26 mouse cellular contexts compared by ENCODE assay signal in genomic region chr14:46571841-46572240, GRCm38 (mm10).
A peak's percentile ranks its signal among the peaks of the same experiment; 100 is the strongest.
DNase-seq lines count a peak whose midpoint lies in the region; ATAC-seq lines count a peak whose summit lies in the region.
"Had no signal": no experiment of that assay in that cellular context is flagged by ENCODE, and none has a peak within 500 bp of the region (broad histone marks: within the 10 kb centered on the region; RNA-seq: fewer than 3 reads in every experiment).

No protein-coding gene starts in this region.

- H3K4me1 ChIP-seq in liver, embryonic 12.5 days, result peaks cover 67% of the 10 kb centered on the region
- peaks cover 3% of the 10 kb centered on the region for H3K4me1 ChIP-seq in midbrain, embryonic 16.5 days (ENCODE audit: control insufficient read depth, insufficient read depth, low read length)
- H3K4me1 ChIP-seq: megakaryocyte, embryonic 14.5 days; neural tube, embryonic 12.5 days had no signal

- peak; percentile 13 to 16 for DNase-seq in frontal cortex, postnatal 10 days (ENCODE audit: low spot score in 2 of 2)
- DNase-seq in liver, result no peak
- DNase-seq in brain, embryonic 18.5 days (ENCODE audit: low read depth, low spot score), result peak; percentile 14
- no peak for DNase-seq in thymus, postnatal 36 days
- DNase-seq: adrenal gland, adult 2 months; cerebellum, adult 9-10 months; gastrocnemius, postnatal 10 days; kidney, adult 9 months; kidney, postnatal 14 days; lung, postnatal 36 days; thymus, postnatal 14 days had no signal

- no peaks in the 10 kb centered on the region; the same call in 1 of the 2 replicates for H3K27me3 ChIP-seq in liver, embryonic 12.5 days (replicated peaks)
- H3K27me3 ChIP-seq in midbrain, embryonic 16.5 days (ENCODE audit: control insufficient read depth, insufficient read depth, low read depth, low read length), result no peaks in the 10 kb centered on the region
- H3K27me3 ChIP-seq: CH12.LX; embryonic facial prominence, embryonic 15.5 days; intestine, embryonic 15.5 days; lung, embryonic 15.5 days; megakaryocyte, embryonic 14.5 days; neural tube, embryonic 12.5 days; Patski had no signal

- no peaks in the 10 kb centered on the region for H3K36me3 ChIP-seq in liver, embryonic 12.5 days
- no peaks in the 10 kb centered on the region for H3K36me3 ChIP-seq in midbrain, embryonic 16.5 days (ENCODE audit: control insufficient read depth, insufficient read depth, low read length)
- H3K36me3 ChIP-seq: embryonic facial prominence, embryonic 15.5 days; G1E; hindbrain, embryonic 10.5 days; intestine, embryonic 15.5 days; limb, embryonic 12.5 days; lung, embryonic 15.5 days; neural tube, embryonic 12.5 days had no signal

- no peak for ATAC-seq in frontal cortex, adult (ENCODE audit: low TSS enrichment)
- no peak for ATAC-seq in liver, embryonic 12.5 days
- ATAC-seq in midbrain, embryonic 16.5 days, result peak; percentile 89; the same call in 1 of the 2 replicates
- ATAC-seq: intestine, embryonic 15.5 days; Patski had no signal

- 94% methylated on average over 1 of the region's 1 CpGs for WGBS in liver, embryonic 12.5 days (ENCODE audit: insufficient replicate concordance)
- 28% methylated on average over 1 of the region's 1 CpGs for WGBS in midbrain, embryonic 16.5 days

- H3K9ac ChIP-seq in liver, embryonic 12.5 days, result no peak overlapping the region
- H3K9ac ChIP-seq in midbrain, embryonic 16.5 days (ENCODE audit: low read depth, low read length), result no peak overlapping the region
- H3K9ac ChIP-seq: embryonic facial prominence, embryonic 15.5 days; intestine, embryonic 15.5 days; limb, embryonic 12.5 days; liver, embryonic 14.5 days; lung, embryonic 15.5 days; neural tube, embryonic 12.5 days had no signal

- no peak overlapping the region for H3K4me3 ChIP-seq in liver, embryonic 12.5 days
- no peak overlapping the region for H3K4me3 ChIP-seq in midbrain, embryonic 16.5 days (ENCODE audit: low read depth, low read length)
- H3K4me3 ChIP-seq: embryonic facial prominence, embryonic 15.5 days; hindbrain, embryonic 10.5 days; intestine, embryonic 15.5 days; limb, embryonic 12.5 days; lung, embryonic 15.5 days; megakaryocyte, embryonic 14.5 days; neural tube, embryonic 12.5 days had no signal

- peak overlapping the region; percentile 63 for H3K27ac ChIP-seq in liver, embryonic 12.5 days
- no peak overlapping the region for H3K27ac ChIP-seq in midbrain, embryonic 16.5 days (ENCODE audit: low read length)
- H3K27ac ChIP-seq: embryonic facial prominence, embryonic 15.5 days; hindbrain, embryonic 10.5 days; intestine, embryonic 15.5 days; limb, embryonic 12.5 days; lung, embryonic 15.5 days; neural tube, embryonic 12.5 days had no signal

- H3K4me2 ChIP-seq in liver, embryonic 12.5 days, result no peak overlapping the region
- H3K4me2 ChIP-seq in midbrain, embryonic 16.5 days (ENCODE audit: low read length), result no peak overlapping the region
- H3K4me2 ChIP-seq: embryonic facial prominence, embryonic 15.5 days; heart, embryonic 11.5 days; intestine, embryonic 15.5 days; limb, embryonic 12.5 days; lung, embryonic 15.5 days; neural tube, embryonic 12.5 days had no signal

- H3K9me3 ChIP-seq in liver, embryonic 12.5 days (replicated peaks), result no peaks in the 10 kb centered on the region
- H3K9me3 ChIP-seq in midbrain, embryonic 16.5 days (replicated peaks; ENCODE audit: control insufficient read depth, low read length, poor library complexity, severe bottlenecking), result no peaks in the 10 kb centered on the region
- H3K9me3 ChIP-seq: embryonic facial prominence, embryonic 15.5 days; G1E; hindbrain, embryonic 10.5 days; intestine, embryonic 15.5 days; limb, embryonic 12.5 days; lung, embryonic 15.5 days; megakaryocyte, embryonic 14.5 days; neural tube, embryonic 12.5 days had no signal

Comparison
In these comparisons a context has a peak if more than half of its experiments do, and no peak if none do; other contexts are left out.
1. DNase-seq: peak in frontal cortex, postnatal 10 days (2 of 2) and brain, embryonic 18.5 days (single experiment); none in liver (single experiment) and thymus, postnatal 36 days (0 of 2).